Mouse (Mus musculus): ENCODE data around the gene Scube1. TPM values are rescaled to one million over a fixed set of nuclear protein-coding genes. Genes with fewer than 3 reads are reported as not detected.

The Scube1 gene
- total RNA-seq, 2 experiments from 2014 or later, result 20.4 to 20.9 TPM

DNA sequence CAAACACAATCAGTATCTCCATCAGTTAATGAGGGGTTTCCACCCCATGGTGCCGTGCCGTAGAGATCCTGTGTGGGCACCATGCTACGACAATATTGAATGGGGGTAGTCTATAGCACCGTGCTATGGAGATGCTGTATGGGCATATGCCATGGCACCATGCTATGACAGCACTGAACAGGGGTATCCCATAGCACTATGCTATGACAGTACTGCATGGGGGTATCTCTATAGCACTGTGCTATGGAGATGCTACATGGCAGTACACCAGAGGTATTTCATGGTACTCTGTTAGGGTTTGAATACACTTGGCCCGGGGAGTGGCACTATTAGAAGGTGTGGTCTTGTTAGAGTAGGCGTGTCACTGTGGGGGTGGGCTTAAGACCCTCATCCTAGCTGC, 47.7 kb downstream of the Scube1 start:
- Histone ChIP-seq H3K27ac (no peak overlapping the region), H3K4me3 (no peak overlapping the region)
- DNase-seq (ENCODE audit: low spot score in 2 of 2), result no peak
- no peak for TF ChIP-seq CTCF (conservative IDR thresholded peaks at IDR 0.05)

DNA sequence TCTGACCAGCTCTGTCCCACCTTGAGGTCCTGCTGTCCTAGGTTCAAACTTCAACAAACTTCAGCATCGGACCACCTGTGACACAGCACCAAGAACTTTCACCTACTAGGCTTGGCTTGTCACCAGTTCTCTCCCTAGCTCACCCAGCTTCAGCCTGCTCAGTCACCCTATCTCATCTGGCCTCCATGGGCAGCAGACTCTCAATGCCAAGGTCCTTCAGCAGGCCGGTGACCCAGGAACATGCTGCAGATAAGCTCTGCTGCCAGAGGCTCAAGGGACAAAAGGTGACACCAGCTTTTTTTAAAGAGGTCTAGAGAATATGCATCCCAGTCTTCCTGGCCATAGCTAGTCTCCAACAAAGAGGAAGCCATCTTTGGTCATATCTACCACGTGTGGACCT, 48.5 kb downstream of the Scube1 start:
- no peak overlapping the region for H3K27ac ChIP-seq
- no peak for TF ChIP-seq CTCF (conservative IDR thresholded peaks at IDR 0.05)
- no peak overlapping the region for H3K4me3 ChIP-seq
- no peak for DNase-seq (ENCODE audit: low spot score in 2 of 2)

- DNase-seq (ENCODE audit: low spot score in 2 of 2), result no peak
- no peak for TF ChIP-seq CTCF (conservative IDR thresholded peaks at IDR 0.05)
- Histone ChIP-seq H3K27ac (no peak overlapping the region), H3K4me3 (no peak overlapping the region)
These were observed 51.2 kb downstream of the Scube1 start for GRCm38 (mm10) chr15:83673621-83674020.

- no peak for TF ChIP-seq CTCF (conservative IDR thresholded peaks at IDR 0.05)
- H3K27ac ChIP-seq, result no peak overlapping the region
These were observed 57.3 kb downstream of the Scube1 start for GRCm38 (mm10) chr15:83667501-83667900.

DNA sequence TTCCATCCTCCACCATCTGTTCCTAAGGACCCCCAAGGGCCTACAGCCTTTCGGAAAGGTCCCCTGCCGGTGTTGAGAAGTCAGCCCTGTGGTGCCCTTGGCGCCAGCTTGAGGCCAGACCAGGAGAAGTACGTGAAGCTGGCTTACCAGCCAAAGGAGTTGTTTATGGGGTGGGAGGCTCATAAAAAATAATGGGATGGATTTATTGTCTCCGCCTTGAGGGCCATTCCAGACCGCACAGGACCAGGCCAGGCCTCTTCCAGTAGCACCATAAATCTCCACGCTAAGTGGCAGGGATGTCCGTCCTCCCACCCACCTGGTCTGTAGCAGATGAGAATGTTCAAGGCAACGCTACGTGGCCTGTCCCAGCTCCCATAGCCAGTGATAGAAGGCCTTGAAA, 58.4 kb downstream of the Scube1 start:
- no peak overlapping the region for H3K4me3 ChIP-seq
- H3K27ac ChIP-seq, result no peak overlapping the region
- DNase-seq (ENCODE audit: low spot score in 2 of 2), result no peak
- no peak for TF ChIP-seq CTCF (conservative IDR thresholded peaks at IDR 0.05)

More at GRCm38 (mm10) chr15:83667501-83667900, 57.3 kb downstream of the Scube1 start:
- DNase-seq (ENCODE audit: low spot score in 2 of 2), result peak in 1 of 2 experiments; percentile 11
- H3K4me3 ChIP-seq, result no peak overlapping the region

DNA sequence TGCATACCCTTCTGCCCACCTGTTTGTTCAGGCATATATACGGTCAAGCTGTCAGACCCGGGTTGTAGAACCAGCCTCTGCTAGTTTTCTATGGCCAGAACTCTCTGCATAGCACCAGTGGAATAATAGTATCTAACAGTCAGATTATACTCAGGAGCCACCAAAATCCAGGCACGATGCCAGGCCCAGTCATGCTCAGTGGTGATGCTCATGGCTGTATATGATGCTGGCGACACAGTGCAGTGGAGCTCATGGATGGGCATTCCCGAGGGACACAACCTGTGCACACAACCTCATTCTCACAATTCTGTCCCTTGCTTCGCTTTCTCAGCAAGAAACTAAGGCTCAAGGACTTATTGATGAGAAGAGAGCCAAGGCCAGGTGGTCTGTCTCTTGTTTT, 58.8 kb downstream of the Scube1 start:
- Histone ChIP-seq H3K27ac (no peak overlapping the region), H3K4me3 (no peak overlapping the region)
- DNase-seq (ENCODE audit: low spot score in 2 of 2), result no peak
- no peak for TF ChIP-seq CTCF (conservative IDR thresholded peaks at IDR 0.05)

DNA sequence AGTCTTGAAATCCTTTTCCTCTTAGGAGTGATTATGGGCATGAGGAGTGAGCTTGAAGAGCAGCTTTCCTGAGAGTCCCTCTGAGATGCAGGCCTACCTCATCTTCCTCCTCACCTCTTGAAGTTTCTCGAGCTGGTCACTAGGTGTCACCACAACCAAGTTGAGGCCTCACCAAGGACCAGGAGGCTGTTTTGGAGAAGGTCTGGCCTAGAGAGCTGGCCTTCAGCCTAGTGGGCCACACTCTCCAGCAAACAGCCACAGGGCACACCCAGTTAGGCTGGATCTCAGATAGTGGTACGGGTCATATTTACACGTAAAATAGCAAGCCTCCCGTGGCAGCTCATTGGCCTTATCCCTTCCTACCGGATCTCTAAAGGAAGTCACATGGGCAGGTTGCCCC, 60.1 kb downstream of the Scube1 start:
- no peak overlapping the region for H3K4me3 ChIP-seq
- no peak overlapping the region for H3K27ac ChIP-seq
- peak; percentile 84 for TF ChIP-seq CTCF (conservative IDR thresholded peaks at IDR 0.05)
- DNase-seq (ENCODE audit: low spot score in 2 of 2), result peak; percentile 41 to 65

GRCm38 (mm10) chr15:83663066-83663465, 61.8 kb downstream of the Scube1 start:
- TF ChIP-seq CTCF (conservative IDR thresholded peaks at IDR 0.05), result no peak
- Histone ChIP-seq H3K4me3 (no peak overlapping the region), H3K27ac (no peak overlapping the region)
- no peak for DNase-seq (ENCODE audit: low spot score in 2 of 2)

GRCm38 (mm10) chr15:83662106-83662505, 62.7 kb downstream of the Scube1 start:
- DNase-seq (ENCODE audit: low spot score in 2 of 2), result no peak
- TF ChIP-seq CTCF (conservative IDR thresholded peaks at IDR 0.05), result no peak
- H3K27ac ChIP-seq, result no peak overlapping the region
- H3K4me3 ChIP-seq, result no peak overlapping the region

- no peak for TF ChIP-seq CTCF (conservative IDR thresholded peaks at IDR 0.05)
- Histone ChIP-seq H3K4me3 (no peak overlapping the region), H3K27ac (no peak overlapping the region)
- DNase-seq (ENCODE audit: low spot score in 2 of 2), result no peak
These were observed 82.3 kb downstream of the Scube1 start for GRCm38 (mm10) chr15:83642518-83642917.

- no peak for DNase-seq (ENCODE audit: low spot score in 2 of 2)
- Histone ChIP-seq H3K4me3 (no peak overlapping the region), H3K27ac (no peak overlapping the region)
- no peak for TF ChIP-seq CTCF (conservative IDR thresholded peaks at IDR 0.05)
These were observed 84.6 kb downstream of the Scube1 start for GRCm38 (mm10) chr15:83640208-83640607.

- Histone ChIP-seq H3K4me3 (no peak overlapping the region), H3K27ac (no peak overlapping the region)
- no peak for DNase-seq (ENCODE audit: low spot score in 2 of 2)
- TF ChIP-seq CTCF (conservative IDR thresholded peaks at IDR 0.05), result no peak
These were observed 85.7 kb downstream of the Scube1 start for GRCm38 (mm10) chr15:83639160-83639559.

- no peak overlapping the region for H3K4me3 ChIP-seq
- no peak overlapping the region for H3K27ac ChIP-seq
- no peak for TF ChIP-seq CTCF (conservative IDR thresholded peaks at IDR 0.05)
- no peak for DNase-seq (ENCODE audit: low spot score in 2 of 2)
These were observed 86.5 kb downstream of the Scube1 start for GRCm38 (mm10) chr15:83638196-83638899.

DNA sequence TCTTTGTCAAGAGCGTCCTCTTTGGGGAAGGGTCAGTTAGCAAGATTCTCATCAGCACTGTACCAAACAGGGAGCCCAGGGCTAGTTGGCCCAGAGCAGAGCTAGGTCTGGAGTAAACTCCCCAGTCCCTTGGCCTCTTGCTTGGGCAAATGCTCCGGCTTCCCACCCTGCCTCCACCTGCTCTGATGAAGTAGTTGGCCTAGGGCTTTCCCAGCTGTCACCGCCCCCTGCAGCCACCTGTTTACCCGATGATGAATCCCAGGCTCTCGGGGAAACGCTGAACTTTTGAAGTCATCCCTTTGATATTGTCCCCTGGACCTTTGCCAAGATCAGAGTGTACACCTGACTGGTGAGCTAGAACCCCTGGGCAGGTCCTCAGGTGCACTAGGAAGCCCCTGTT, 88.1 kb downstream of the Scube1 start:
- DNase-seq (ENCODE audit: low spot score in 2 of 2), result no peak
- Histone ChIP-seq H3K27ac (no peak overlapping the region), H3K4me3 (no peak overlapping the region)
- no peak for TF ChIP-seq CTCF (conservative IDR thresholded peaks at IDR 0.05)
